Mouse (Mus musculus) CH12.LX (cell line): ENCODE results near the gene Zfp574. TPM values are rescaled to one million over a fixed set of nuclear protein-coding genes. Genes with fewer than 3 reads are reported as not detected.

Experiments
- DNase-seq: peaks from one replicate; pipeline ENCODE4 v3.0.0-alpha.2; 2013; ENCODE audit errors: extremely low read depth
- H3K27ac ChIP-seq: 2 replicates; pipeline ENCODE4 v1.5.1; 2012; ENCODE audit warnings: low read depth, mild to moderate bottlenecking, control low read depth, moderate library complexity; ENCODE audit not compliant: insufficient read depth
- H3K27me3 ChIP-seq: replicated peaks from 2 replicates; pipeline ENCODE3; 2012; ENCODE audit warnings: inconsistent platforms
- H3K36me3 ChIP-seq, 2 experiments: replicated peaks in 1 of 2; 2 replicates each; pipeline versions ENCODE3 to v1.6.1; 2012; ENCODE audit warnings: inconsistent platforms in 1 of 2, low read length in 1 of 2, mild to moderate bottlenecking in 1 of 2, mixed read lengths in 1 of 2, moderate library complexity in 1 of 2; ENCODE audit not compliant: control insufficient read depth in 1 of 2, insufficient read depth in 1 of 2
- H3K4me1 ChIP-seq, 2 experiments: 2 replicates each; pipeline ENCODE4 v1.6.1; 2012; ENCODE audit warnings: inconsistent platforms in 1 of 2, moderate library complexity in 1 of 2; ENCODE audit not compliant: insufficient read depth in 2 of 2, control insufficient read depth in 1 of 2
- H3K4me2 ChIP-seq: 2 replicates; pipeline ENCODE4 v1.6.1; 2012; ENCODE audit warnings: low read depth, mild to moderate bottlenecking, control low read depth; ENCODE audit not compliant: poor library complexity, insufficient read depth, severe bottlenecking
- H3K4me3 ChIP-seq, 3 experiments: fragments of 150-350 bp in 1 of 3; sonication (generic) in 1 of 3; replicated peaks in 1 of 3; 2 replicates each; pipeline versions ENCODE3 to v1.5.1; 2011 to 2012; ENCODE audit warnings: low read depth in 2 of 3, low read length in 2 of 3, mild to moderate bottlenecking in 2 of 3, moderate library complexity in 2 of 3, control low read depth in 1 of 3, improper control_type of control experiment in 1 of 3, inconsistent platforms in 1 of 3, mixed read lengths in 1 of 3; ENCODE audit not compliant: poor library complexity in 1 of 3
- H3K79me2 ChIP-seq: replicated peaks from 2 replicates; pipeline ENCODE4 v1.6.1; 2012; ENCODE audit warnings: mild to moderate bottlenecking, moderate library complexity; ENCODE audit not compliant: control insufficient read depth, poor library complexity, insufficient read depth, severe bottlenecking; ENCODE audit errors: extremely low read depth
- H3K9ac ChIP-seq: 2 replicates; pipeline ENCODE4 v1.6.1; 2012; ENCODE audit warnings: low read depth, mild to moderate bottlenecking, control low read depth, moderate library complexity; ENCODE audit not compliant: insufficient read depth
- H3K9me3 ChIP-seq: replicated peaks from 2 replicates; pipeline ENCODE3; 2012; ENCODE audit warnings: low read length, inconsistent platforms, mixed read lengths
- BHLHE40 ChIP-seq: IDR thresholded peaks from 2 replicates; pipeline ENCODE4 v1.6.1; 2011; ENCODE audit warnings: mild to moderate bottlenecking, low read depth, low read length, improper control_type of control experiment
- CHD1 ChIP-seq: IDR thresholded peaks from 2 replicates; pipeline ENCODE4 v1.6.1; 2012; ENCODE audit warnings: low read depth, low read length, improper control_type of control experiment, inconsistent platforms
- CHD2 ChIP-seq: IDR thresholded peaks from 2 replicates; pipeline ENCODE4 v1.6.1; 2011; ENCODE audit warnings: low read length, improper control_type of control experiment
- CTCF ChIP-seq, 2 experiments: IDR thresholded peaks in 1 of 2; conservative IDR thresholded peaks in 1 of 2; 2 replicates each; pipeline ENCODE4 v1.5.1; 2011 to 2012; ENCODE audit warnings: low read depth in 2 of 2, low read length in 2 of 2, improper control_type of control experiment in 1 of 2, inconsistent platforms in 1 of 2, mild to moderate bottlenecking in 1 of 2, moderate library complexity in 1 of 2
- E2F4 ChIP-seq: IDR thresholded peaks from 2 replicates; pipeline ENCODE4 v1.6.1; 2011; ENCODE audit warnings: low read depth, low read length, improper control_type of control experiment; ENCODE audit not compliant: insufficient replicate concordance
- ELF1 ChIP-seq: IDR thresholded peaks from 2 replicates; pipeline ENCODE4 v1.6.1; 2014; ENCODE audit warnings: low read depth, mild to moderate bottlenecking, inconsistent platforms, low read length, improper control_type of control experiment
- EP300 ChIP-seq: IDR thresholded peaks from 2 replicates; pipeline ENCODE4 v1.6.1; 2011; ENCODE audit warnings: low read length, improper control_type of control experiment
- ETS1 ChIP-seq: conservative IDR thresholded peaks from 2 replicates; pipeline ENCODE4 v1.6.1; 2012; ENCODE audit warnings: low read depth, mild to moderate bottlenecking, inconsistent platforms, low read length, improper control_type of control experiment, moderate library complexity
- HCFC1 ChIP-seq: IDR thresholded peaks from 2 replicates; pipeline ENCODE4 v1.6.1; 2012; ENCODE audit warnings: low read depth, mild to moderate bottlenecking, inconsistent platforms, low read length, improper control_type of control experiment
- IRF4 ChIP-seq: IDR thresholded peaks from 2 replicates; pipeline ENCODE4 v1.6.1; 2014; ENCODE audit warnings: low read depth, mild to moderate bottlenecking, inconsistent platforms, low read length, improper control_type of control experiment
- JUND ChIP-seq: conservative IDR thresholded peaks from 2 replicates; pipeline ENCODE4 v1.6.1; 2011; ENCODE audit warnings: low read depth, low read length, improper control_type of control experiment
- KAT2A ChIP-seq: IDR thresholded peaks from 2 replicates; pipeline ENCODE4 v1.6.1; 2012; ENCODE audit warnings: low read length, improper control_type of control experiment, inconsistent platforms; ENCODE audit not compliant: insufficient replicate concordance
- MAFK ChIP-seq: IDR thresholded peaks from 2 replicates; pipeline ENCODE4 v1.6.1; 2011; ENCODE audit warnings: low read length, improper control_type of control experiment; ENCODE audit not compliant: insufficient replicate concordance
- MAX ChIP-seq: IDR thresholded peaks from 2 replicates; pipeline ENCODE4 v1.6.1; 2011; ENCODE audit warnings: low read length, improper control_type of control experiment
- MAZ ChIP-seq: IDR thresholded peaks from 2 replicates; pipeline ENCODE4 v1.6.1; 2012; ENCODE audit warnings: low read depth, mild to moderate bottlenecking, inconsistent platforms, low read length, improper control_type of control experiment, moderate library complexity
- MXI1 ChIP-seq: IDR thresholded peaks from 2 replicates; pipeline ENCODE4 v1.6.1; 2011; ENCODE audit warnings: mild to moderate bottlenecking, low read depth, low read length, improper control_type of control experiment
- MYC ChIP-seq: IDR thresholded peaks from 2 replicates; pipeline ENCODE4 v1.6.1; 2011; ENCODE audit warnings: low read depth, mild to moderate bottlenecking, improper control_type of control experiment, low read length
- NELFE ChIP-seq: IDR thresholded peaks from 2 replicates; pipeline ENCODE4 v1.6.1; 2011; ENCODE audit warnings: low read depth, low read length, improper control_type of control experiment
- NRF1 ChIP-seq: IDR thresholded peaks from 2 replicates; pipeline ENCODE4 v1.6.1; 2014; ENCODE audit warnings: low read depth, mild to moderate bottlenecking, inconsistent platforms, low read length, improper control_type of control experiment, moderate library complexity
- PAX5 ChIP-seq: IDR thresholded peaks from 2 replicates; pipeline ENCODE4 v1.6.1; 2012; ENCODE audit warnings: low read length, inconsistent platforms, mixed read lengths
- POLR2A ChIP-seq: IDR thresholded peaks from 2 replicates; pipeline ENCODE4 v1.6.1; 2011; ENCODE audit warnings: low read depth, mild to moderate bottlenecking, improper control_type of control experiment, low read length
- POLR2AphosphoS2 ChIP-seq: IDR thresholded peaks from 2 replicates; pipeline ENCODE4 v1.6.1; 2011; ENCODE audit warnings: low read depth, low read length, improper control_type of control experiment
- RAD21 ChIP-seq: IDR thresholded peaks from 2 replicates; pipeline ENCODE4 v1.6.1; 2011; ENCODE audit warnings: low read depth, mild to moderate bottlenecking, low read length, improper control_type of control experiment, moderate library complexity
- RCOR1 ChIP-seq: conservative IDR thresholded peaks from 2 replicates; pipeline ENCODE4 v1.6.1; 2012; ENCODE audit warnings: low read depth, mild to moderate bottlenecking, inconsistent platforms, low read length, improper control_type of control experiment
- SIN3A ChIP-seq: IDR thresholded peaks from 2 replicates; pipeline ENCODE4 v1.6.1; 2012; ENCODE audit warnings: low read length, improper control_type of control experiment, inconsistent platforms
- SMC3 ChIP-seq: IDR thresholded peaks from 2 replicates; pipeline ENCODE4 v1.6.1; 2011; ENCODE audit warnings: low read depth, low read length, improper control_type of control experiment
- TBP ChIP-seq: conservative IDR thresholded peaks from 2 replicates; pipeline ENCODE4 v1.6.1; 2011; ENCODE audit warnings: low read depth, low read length, improper control_type of control experiment
- TCF12 ChIP-seq: IDR thresholded peaks from 2 replicates; pipeline ENCODE4 v1.6.1; 2014; ENCODE audit warnings: low read depth, mild to moderate bottlenecking, inconsistent platforms, low read length, improper control_type of control experiment
- UBTF ChIP-seq: IDR thresholded peaks from 2 replicates; pipeline ENCODE4 v1.6.1; 2012; ENCODE audit warnings: low read depth, mild to moderate bottlenecking, inconsistent platforms, low read length, improper control_type of control experiment, moderate library complexity
- USF1 ChIP-seq: IDR thresholded peaks from 2 replicates; pipeline ENCODE4 v1.6.1; 2014; ENCODE audit warnings: low read depth, mild to moderate bottlenecking, inconsistent platforms, low read length, improper control_type of control experiment
- USF2 ChIP-seq: conservative IDR thresholded peaks from 2 replicates; pipeline ENCODE4 v1.6.1; 2011; ENCODE audit warnings: low read depth, low read length, improper control_type of control experiment
- ZC3H11A ChIP-seq: IDR thresholded peaks from 2 replicates; pipeline ENCODE4 v1.6.1; 2012; ENCODE audit warnings: low read depth, mild to moderate bottlenecking, inconsistent platforms, low read length, improper control_type of control experiment
- ZMIZ1 ChIP-seq: IDR thresholded peaks from 2 replicates; pipeline ENCODE4 v1.6.1; 2012; ENCODE audit warnings: low read depth, mild to moderate bottlenecking, inconsistent platforms, low read length, improper control_type of control experiment
- dilution Hi-C: fragments of 300-500 bp; cut with MboI; formaldehyde crosslinking; loops from 2 replicates; pipeline ENCODE4 v1.14.3; 2020; ENCODE audit warnings: low sequenced_read_pairs; ENCODE audit not compliant: extremely low pct_unique_long_range_greater_than_20kb, extremely low pct_ligation_motif_present
- in situ Hi-C: fragments of 300-500 bp; cut with MboI; formaldehyde crosslinking; loops from 3 replicates; pipeline ENCODE4 v1.14.3; 2019; ENCODE audit warnings: low sequenced_read_pairs, low pct_ligation_motif_present, low pct_unique_long_range_greater_than_20kb, mixed read lengths
- polyA plus RNA-seq: library from polyadenylated mRNA; unstranded; fragments of >175 nt; gene quantifications from 2 replicates; pipeline ENCODE4 v1.2.1, GENCODE M21; 2012; ENCODE audit warnings: low read depth; ENCODE audit not compliant: insufficient read length
- total RNA-seq, 2 experiments: library from RNA; depleted of rRNA; stranded (reverse); fragments of 300-350 nt in 1 of 2; fragments of >200 nt in 1 of 2; gene quantifications; 2 replicates each; pipeline ENCODE4 v1.2.3; 2012 to 2014

Gene Zfp574
- total and polyA plus RNA-seq, 3 experiments: 3.4 to 13.3 (median 11.2) TPM

GRCm38 (mm10) chr7:25112956-25113603, 40.7 kb downstream of the Zfp574 start (continued):
- TF ChIP-seq CHD2 (peak; percentile 55; the same call in 1 of the 2 replicates), TCF12 (peak; percentile 73), MAX (no peak; the same call in 1 of the 2 replicates), IRF4 (peak; percentile 80), POLR2A (peak; percentile 36), POLR2AphosphoS2 (no peak; the same call in 1 of the 2 replicates), BHLHE40 (peak; percentile 88), E2F4 (no peak), NELFE (no peak), RAD21 (no peak), NRF1 (no peak), TBP (no peak), USF1 (no peak)

GRCm38 (mm10) chr7:25120061-25120834, 47.9 kb downstream of the Zfp574 start:
- H3K79me2 ChIP-seq: peaks cover 52% of the 10 kb centered on the region
- peaks cover 27 to 71% of the 10 kb centered on the region in 2 experiments for H3K4me1 ChIP-seq
- peak; percentile 91 for DNase-seq
- peak overlapping the region; percentile 98 for H3K27ac ChIP-seq
- H3K36me3 ChIP-seq: peaks cover 54 to 81% of the 10 kb centered on the region in 2 experiments
- H3K9me3 ChIP-seq: peaks cover under 1% of the 10 kb centered on the region
- H3K27me3 ChIP-seq: no peaks in the 10 kb centered on the region
- peak overlapping the region; percentile 90 for H3K9ac ChIP-seq
- dilution Hi-C loops: no loop called here
- peak overlapping the region; percentile 90 for H3K4me2 ChIP-seq
- peak overlapping the region; percentile 56 to 62 (median 61) for H3K4me3 ChIP-seq
- in situ Hi-C loops: no loop called here
- peak; percentile 63 for TF ChIP-seq NRF1
- TF ChIP-seq CHD1: no peak
- TF ChIP-seq NELFE: peak; percentile 32; the same call in 1 of the 2 replicates
- TF ChIP-seq BHLHE40: peak; percentile 70; the same call in 1 of the 2 replicates
- peak; percentile 53 for TF ChIP-seq ELF1
- peak; percentile 81 for TF ChIP-seq IRF4
- TF ChIP-seq MAX: no peak
- TF ChIP-seq UBTF: peak; percentile 72
- no peak; the same call in 1 of the 2 replicates for TF ChIP-seq RCOR1
- TF ChIP-seq RAD21: no peak; the same call in 1 of the 2 replicates
- peak; percentile 80 for TF ChIP-seq CHD2
- no peak for TF ChIP-seq MXI1
- peak; percentile 77 for TF ChIP-seq EP300
- TF ChIP-seq SIN3A: no peak; the same call in none of the 2 replicates
- TF ChIP-seq JUND: 0 out of 2 replicates have a peak, but pooled peaks have one; percentile 26
- no peak for TF ChIP-seq ZC3H11A
- peak; percentile 95 for TF ChIP-seq MAZ
- TF ChIP-seq USF2: no peak
- TF ChIP-seq TCF12: peak; percentile 78
- 0 out of 2 replicates have a peak, but pooled peaks have one; percentile 14 for TF ChIP-seq MAFK
- peak; percentile 86 for TF ChIP-seq ETS1
- TF ChIP-seq KAT2A: 0 out of 2 replicates have a peak, but pooled peaks have one; percentile 37
- TF ChIP-seq PAX5: no peak
- TF ChIP-seq TBP: peak; percentile 53; the same call in 1 of the 2 replicates
- no peak; the same call in 1 of the 2 replicates for TF ChIP-seq HCFC1
- TF ChIP-seq ZMIZ1: no peak; the same call in 1 of the 2 replicates
- no peak; the same call in 1 of the 2 replicates for TF ChIP-seq MYC
- no peak; the same call in 1 of the 2 replicates for TF ChIP-seq SMC3
- TF ChIP-seq CTCF (conservative IDR thresholded peaks at IDR 0.05 in 1 of 2, IDR thresholded peaks at IDR 0.05 in 1 of 2; ENCODE audit: low read depth in 2 of 2, low read length in 2 of 2): no peak
